In genomic region chr6:39117584-39118455, GRCm38 (mm10) we compare ENCODE assay signal across 8 mouse cellular contexts. TPM values are rescaled to one million over a fixed set of nuclear protein-coding genes. Genes with fewer than 3 reads are reported as not detected.
DNase-seq lines count a peak whose midpoint lies in the region; ATAC-seq and TF ChIP-seq lines count a peak whose summit lies in the region.

TSS of gene Parp12 (minus strand) at chr6:39118349.

- H3K36me3 ChIP-seq in C2C12 (ENCODE audit: control insufficient read depth, insufficient read depth): no peaks in the 10 kb centered on the region
- H3K36me3 ChIP-seq in heart, embryonic 11.5 days (ENCODE audit: control insufficient read depth, insufficient read depth, low read length): no peaks in the 10 kb centered on the region
- no peaks in the 10 kb centered on the region for H3K36me3 ChIP-seq in kidney, embryonic 15.5 days
- H3K36me3 ChIP-seq in liver, embryonic 12.5 days: no peaks in the 10 kb centered on the region
- H3K36me3 ChIP-seq in myocyte (ENCODE audit: control insufficient read depth, insufficient read depth): no peaks in the 10 kb centered on the region

- H3ac ChIP-seq in C2C12 (ENCODE audit: control insufficient read depth, insufficient read length, low read depth) (peak within 1 kb of the TSS; percentile 76), myocyte (ENCODE audit: control insufficient read depth, insufficient read length) (peak within 1 kb of the TSS; percentile 61)

- H3K4me3 ChIP-seq in C2C12 (ENCODE audit: insufficient read depth, poor library complexity, severe bottlenecking): peak within 1 kb of the TSS; percentile 39
- H3K4me3 ChIP-seq in bone marrow macrophage, adult 2 months (ENCODE audit: insufficient read depth, low read length): peak within 1 kb of the TSS; percentile 72
- H3K4me3 ChIP-seq in heart, embryonic 11.5 days (ENCODE audit: low read depth, low read length): peak within 1 kb of the TSS; percentile 84
- peak within 1 kb of the TSS; percentile 62 for H3K4me3 ChIP-seq in kidney, embryonic 15.5 days (replicated peaks)
- peak within 1 kb of the TSS; percentile 90 for H3K4me3 ChIP-seq in liver, embryonic 12.5 days
- H3K4me3 ChIP-seq in myocyte: peak within 1 kb of the TSS; percentile 26

- ATAC-seq in erythroblast, adult 5-6 weeks (replicated peaks; ENCODE audit: low FRiP score, poor library complexity, severe bottlenecking): peak; percentile 90
- ATAC-seq in heart, embryonic 11.5 days (replicated peaks; ENCODE audit: insufficient number of reproducible peaks, low FRiP score, low TSS enrichment): peak; percentile 61
- ATAC-seq in kidney, embryonic 15.5 days (replicated peaks; ENCODE audit: low FRiP score): peak; percentile 91
- peak; percentile 82 for ATAC-seq in liver, embryonic 12.5 days

- peaks cover 25% of the 10 kb centered on the region for H3K4me1 ChIP-seq in bone marrow macrophage, adult 2 months (ENCODE audit: control insufficient read depth, insufficient read depth, low read length)
- peaks cover 6% of the 10 kb centered on the region; the same call in 1 of the 2 replicates for H3K4me1 ChIP-seq in heart, embryonic 11.5 days (ENCODE audit: control insufficient read depth, insufficient read depth, low read length)
- H3K4me1 ChIP-seq in kidney, embryonic 15.5 days: peaks cover 13% of the 10 kb centered on the region; the same call in 1 of the 2 replicates
- peaks cover 15% of the 10 kb centered on the region for H3K4me1 ChIP-seq in liver, embryonic 12.5 days

- H3K79me2 ChIP-seq in C2C12 (ENCODE audit: control insufficient read depth, insufficient read depth) (no peaks in the 10 kb centered on the region), myocyte (ENCODE audit: control insufficient read depth, insufficient read depth) (no peaks in the 10 kb centered on the region)

- peak within 1 kb of the TSS; percentile 83 for H3K4me2 ChIP-seq in heart, embryonic 11.5 days
- peak within 1 kb of the TSS; percentile 80 for H3K4me2 ChIP-seq in kidney, embryonic 15.5 days
- H3K4me2 ChIP-seq in liver, embryonic 12.5 days: peak within 1 kb of the TSS; percentile 90
- peak within 1 kb of the TSS; percentile 81 for H3K4me2 ChIP-seq in myocyte (ENCODE audit: low read depth)

- TF ChIP-seq CTCF in C2C12 (IDR thresholded peaks at IDR 0.05; ENCODE audit: control insufficient read depth, insufficient read depth, insufficient read length): no peak
- TF ChIP-seq CTCF in bone marrow macrophage, adult 2 months (IDR thresholded peaks at IDR 0.05; ENCODE audit: low read depth, low read length): no peak

- peak; percentile 67 to 84 for DNase-seq in spleen, postnatal 4 days (ENCODE audit: low spot score in 2 of 2)

- H3K27ac ChIP-seq in bone marrow macrophage, adult 2 months (ENCODE audit: insufficient read depth, low read depth, low read length): peak within 1 kb of the TSS; percentile 81
- H3K27ac ChIP-seq in heart, embryonic 11.5 days (ENCODE audit: low read depth, low read length): no peak within 1 kb of the TSS
- 0 out of 2 replicates have a peak within 1 kb of the TSS, but pooled peaks have one; percentile 23 for H3K27ac ChIP-seq in kidney, embryonic 15.5 days
- no peak within 1 kb of the TSS for H3K27ac ChIP-seq in liver, embryonic 12.5 days

- 2% methylated on average over 97 of the region's 101 CpGs for WGBS in heart, embryonic 11.5 days (ENCODE audit: insufficient replicate concordance)
- WGBS in kidney, embryonic 15.5 days: 2% methylated on average over 101 of the region's 101 CpGs
- 2% methylated on average over 100 of the region's 101 CpGs for WGBS in liver, embryonic 12.5 days (ENCODE audit: insufficient replicate concordance)

- peak within 1 kb of the TSS; percentile 82 for H3K9ac ChIP-seq in heart, embryonic 11.5 days (ENCODE audit: low read depth, low read length)
- peak within 1 kb of the TSS; percentile 54 for H3K9ac ChIP-seq in kidney, embryonic 15.5 days
- peak within 1 kb of the TSS; percentile 75 for H3K9ac ChIP-seq in liver, embryonic 12.5 days

- H3K27me3 ChIP-seq in C2C12 (ENCODE audit: control insufficient read depth, insufficient read depth, insufficient read length) (no peaks in the 10 kb centered on the region), myocyte (ENCODE audit: control insufficient read depth, insufficient read depth, insufficient read length) (no peaks in the 10 kb centered on the region)
- peaks cover 17% of the 10 kb centered on the region for H3K27me3 ChIP-seq in heart, embryonic 11.5 days (ENCODE audit: control insufficient read depth, insufficient read depth, low read length)
- peaks cover 38% of the 10 kb centered on the region for H3K27me3 ChIP-seq in kidney, embryonic 15.5 days
- peaks cover 80% of the 10 kb centered on the region for H3K27me3 ChIP-seq in liver, embryonic 12.5 days (replicated peaks)

- no peak for TF ChIP-seq POLR2A in bone marrow macrophage, adult 2 months (IDR thresholded peaks at IDR 0.05; ENCODE audit: borderline replicate concordance, low read depth, low read length)
- TF ChIP-seq POLR2A in myocyte (IDR thresholded peaks at IDR 0.05; ENCODE audit: insufficient read length, low read depth): peak; percentile 60

- H3K79me3 ChIP-seq in C2C12 (ENCODE audit: low read depth): no peaks in the 10 kb centered on the region

- H3K9me3 ChIP-seq in heart, embryonic 11.5 days (replicated peaks; ENCODE audit: control insufficient read depth, low read length): no peaks in the 10 kb centered on the region
- peaks cover 6% of the 10 kb centered on the region; the same call in 1 of the 2 replicates for H3K9me3 ChIP-seq in kidney, embryonic 15.5 days (replicated peaks)
- H3K9me3 ChIP-seq in liver, embryonic 12.5 days (replicated peaks): no peaks in the 10 kb centered on the region

TF ChIP-seq in C2C12, 6 proteins besides CTCF, POLR2A, EP300 and RAD21:
- TF ChIP-seq MYOD1 (IDR thresholded peaks at IDR 0.05; ENCODE audit: control insufficient read depth, insufficient read length, low read depth) (no peak), MYOG (IDR thresholded peaks at IDR 0.05; ENCODE audit: control insufficient read depth, extremely low read depth, insufficient read length) (no peak), FOSL1 (IDR thresholded peaks at IDR 0.05; ENCODE audit: insufficient read depth, low read length, poor library complexity, severe bottlenecking) (no peak), MAX (IDR thresholded peaks at IDR 0.05) (peak; percentile 28)

TF ChIP-seq in myocyte, 11 proteins besides CTCF, POLR2A, EP300 and RAD21:
- peak in 2 of 3 experiments; percentile 33 to 40 for TF ChIP-seq MYOG (IDR thresholded peaks at IDR 0.05; ENCODE audit: control insufficient read depth in 1 of 3, insufficient read depth in 1 of 3, insufficient read length in 2 of 3, low read depth in 2 of 3)
- no peak for TF ChIP-seq REST (IDR thresholded peaks at IDR 0.05; ENCODE audit: insufficient read depth, insufficient read length)
- TF ChIP-seq TCF12 (IDR thresholded peaks at IDR 0.05; ENCODE audit: insufficient read depth, poor library complexity, severe bottlenecking): no peak
- TF ChIP-seq MYOD1 (IDR thresholded peaks at IDR 0.05; ENCODE audit: control insufficient read depth in 1 of 3, insufficient read length in 2 of 3, low read depth in 2 of 3): peak in 1 of 3 experiments; percentile 30

RNA-seq across cellular contexts. Expression of gene Parp12, which starts in this region (rescaled TPM):
- polyA plus RNA-seq in C2C12 (2012; fragmentation: generic; extraction: Trizol) (6.3 TPM), myocyte (2012; fragmentation: generic; extraction: Trizol) (6.9 TPM)
- polyA plus RNA-seq in bone marrow macrophage, adult 2 months (2012; ENCODE audit: insufficient read depth, insufficient read length, missing spikeins): 66.8 and 75.0 TPM in 2 replicates
- 6.7 and 12.3 TPM in 2 replicates for total RNA-seq in erythroblast, adult 5-6 weeks (2015; ENCODE audit: low replicate concordance)
- 13.5 and 15.9 TPM in 2 replicates for total RNA-seq in erythroblast, adult 5-6 weeks (2017; ENCODE audit: low replicate concordance)
- polyA plus RNA-seq in heart, embryonic 11.5 days (2014; fragmentation: Nextera tagmentation; extraction: Ambion mirVana): 5.2 and 8.9 TPM in 2 replicates
- polyA plus RNA-seq in kidney, embryonic 15.5 days (2015; fragmentation: Nextera tagmentation; extraction: Ambion mirVana): 7.4 and 8.0 TPM in 2 replicates
- 3.1 and 3.7 TPM in 2 replicates for polyA plus RNA-seq in liver, embryonic 12.5 days (2016; fragmentation: Nextera tagmentation; extraction: Ambion mirVana)

Comparison
In these comparisons a context has a peak if more than half of its experiments do, and no peak if none do; other contexts are left out.
1. H3K4me3 ChIP-seq: peak in every context shown above with its lines; median percentile 90 in liver, embryonic 12.5 days; 84 in heart, embryonic 11.5 days; 72 in bone marrow macrophage, adult 2 months; 62 in kidney, embryonic 15.5 days; 39 in C2C12; 26 in myocyte.
2. H3K27ac ChIP-seq: peak in bone marrow macrophage, adult 2 months (single experiment) and kidney, embryonic 15.5 days (single experiment); none in heart, embryonic 11.5 days (single experiment) and liver, embryonic 12.5 days (single experiment).
3. Peak in every context shown above with its lines, with median percentiles within 50 percentile points of each other: ATAC-seq, H3K4me2 ChIP-seq and H3K9ac ChIP-seq.